Mouse (Mus musculus) megakaryocyte, embryonic 14.5 days (primary cell): Measurements from ENCODE around the gene Btaf1.

Experiments
- FLI1 ChIP-seq: IDR thresholded peaks from 2 replicates; pipeline ENCODE4 v1.6.1; 2012; ENCODE audit warnings: low read length, inconsistent platforms, mixed read lengths
- GATA1 ChIP-seq: IDR thresholded peaks from 3 replicates; pipeline ENCODE4 v1.6.1; 2012; ENCODE audit warnings: mixed read lengths, low read length, inconsistent platforms, borderline replicate concordance

DNA sequence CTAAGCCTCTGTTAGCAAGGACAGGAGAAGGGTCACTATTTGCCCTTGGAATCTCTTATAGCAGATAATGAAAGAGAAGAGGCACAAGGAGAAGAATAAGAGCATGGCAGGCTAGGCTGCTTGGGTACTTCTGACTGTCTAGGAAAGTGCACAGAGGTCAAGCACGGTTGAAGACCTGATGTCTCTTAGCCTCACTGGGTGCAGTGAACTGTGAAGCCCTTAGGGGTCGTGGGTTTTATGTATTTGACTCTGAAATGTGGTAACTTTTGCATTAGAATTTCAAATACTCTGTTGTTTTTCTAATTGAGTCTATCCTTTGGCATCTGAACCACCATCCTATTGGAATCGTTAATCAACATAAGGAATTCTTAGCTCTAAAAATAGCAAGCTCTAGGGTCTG lies 38.2 kb upstream of the Btaf1 start:
- TF ChIP-seq GATA1 (no peak), FLI1 (no peak)
